Mouse (Mus musculus): ENCODE data around the gene Cyp2d11. TPM values are rescaled to one million over a fixed set of nuclear protein-coding genes. Genes with fewer than 3 reads are reported as not detected.

Cyp2d11 gene
- polyA plus RNA-seq, 1 experiment from 2014 or later: not detected

Small RNA genes within 50 kb of the gene (microRNA-seq; reads per million reads assigned to microRNA genes)
- gene Gm25990 (not detected), gene Gm27331 (not detected), gene Mir7684 (not detected)

Other genes starting within 250 kb of the Cyp2d11 start
- gene Srebf2, start 246.8 kb downstream of the Cyp2d11 start, polyA plus RNA-seq (2015; fragmentation: Nextera tagmentation; extraction: Ambion mirVana): 223 and 225 TPM in 2 replicates
- 0.27 and 0.69 TPM in 2 replicates for gene Shisa8, start 181.2 kb downstream of the Cyp2d11 start, polyA plus RNA-seq (2015; fragmentation: Nextera tagmentation; extraction: Ambion mirVana)
- 0.11 and 0.37 TPM in 2 replicates for gene Tnfrsf13c, start 169.7 kb downstream of the Cyp2d11 start, polyA plus RNA-seq (2015; fragmentation: Nextera tagmentation; extraction: Ambion mirVana)
- 38.9 and 45.6 TPM in 2 replicates for gene Cenpm, start 149.3 kb downstream of the Cyp2d11 start, polyA plus RNA-seq (2015; fragmentation: Nextera tagmentation; extraction: Ambion mirVana)
- 13.5 and 14.7 TPM in 2 replicates for gene 1500009C09Rik, start 141.6 kb downstream of the Cyp2d11 start, polyA plus RNA-seq (2015; fragmentation: Nextera tagmentation; extraction: Ambion mirVana)
- gene Sept3, start 119.1 kb downstream of the Cyp2d11 start, polyA plus RNA-seq (2015; fragmentation: Nextera tagmentation; extraction: Ambion mirVana): 450 and 460 TPM in 2 replicates
- 0.15 TPM in 1 of 2 replicates, not detected in the other for gene Wbp2nl, start 95.1 kb downstream of the Cyp2d11 start, polyA plus RNA-seq (2015; fragmentation: Nextera tagmentation; extraction: Ambion mirVana)
- 23.2 and 23.9 TPM in 2 replicates for gene Naga, start 55.1 kb downstream of the Cyp2d11 start, polyA plus RNA-seq (2015; fragmentation: Nextera tagmentation; extraction: Ambion mirVana)
- gene Pheta2, start 55.1 kb downstream of the Cyp2d11 start, polyA plus RNA-seq (2015; fragmentation: Nextera tagmentation; extraction: Ambion mirVana): 1.4 and 1.5 TPM in 2 replicates
- gene Smdt1, start 55.1 kb downstream of the Cyp2d11 start, polyA plus RNA-seq (2015; fragmentation: Nextera tagmentation; extraction: Ambion mirVana): 292 and 313 TPM in 2 replicates
- 322 and 334 TPM in 2 replicates for gene Ndufa6, start 39.7 kb downstream of the Cyp2d11 start, polyA plus RNA-seq (2015; fragmentation: Nextera tagmentation; extraction: Ambion mirVana)
- gene Cyp2d22, start 13.8 kb downstream of the Cyp2d11 start, polyA plus RNA-seq (2015; fragmentation: Nextera tagmentation; extraction: Ambion mirVana): 1.9 and 2.7 TPM in 2 replicates
- 0.46 TPM in 1 of 2 replicates, not detected in the other for gene Cyp2d10, start 13.2 kb upstream of the Cyp2d11 start, polyA plus RNA-seq (2015; fragmentation: Nextera tagmentation; extraction: Ambion mirVana)
- not detected in 2 replicates for gene Cyp2d9, start 39.4 kb upstream of the Cyp2d11 start, polyA plus RNA-seq (2015; fragmentation: Nextera tagmentation; extraction: Ambion mirVana)
- not detected in 2 replicates for gene Cyp2d12, start 161.1 kb upstream of the Cyp2d11 start, polyA plus RNA-seq (2015; fragmentation: Nextera tagmentation; extraction: Ambion mirVana)
- gene Cyp2d34, start 226.9 kb upstream of the Cyp2d11 start, polyA plus RNA-seq (2015; fragmentation: Nextera tagmentation; extraction: Ambion mirVana): not detected in 2 replicates